Mouse (Mus musculus) embryo, embryonic 10 days (tissue): ENCODE measurements around the gene Fmnl2.
A peak's percentile ranks its signal among the peaks of the same experiment; 100 is the strongest.

Experiments used
- DNase-seq: peaks from one replicate; pipeline ENCODE4 v3.0.0-alpha.2; 2015; ENCODE audit warnings: low spot score

The Fmnl2 gene

DNA sequence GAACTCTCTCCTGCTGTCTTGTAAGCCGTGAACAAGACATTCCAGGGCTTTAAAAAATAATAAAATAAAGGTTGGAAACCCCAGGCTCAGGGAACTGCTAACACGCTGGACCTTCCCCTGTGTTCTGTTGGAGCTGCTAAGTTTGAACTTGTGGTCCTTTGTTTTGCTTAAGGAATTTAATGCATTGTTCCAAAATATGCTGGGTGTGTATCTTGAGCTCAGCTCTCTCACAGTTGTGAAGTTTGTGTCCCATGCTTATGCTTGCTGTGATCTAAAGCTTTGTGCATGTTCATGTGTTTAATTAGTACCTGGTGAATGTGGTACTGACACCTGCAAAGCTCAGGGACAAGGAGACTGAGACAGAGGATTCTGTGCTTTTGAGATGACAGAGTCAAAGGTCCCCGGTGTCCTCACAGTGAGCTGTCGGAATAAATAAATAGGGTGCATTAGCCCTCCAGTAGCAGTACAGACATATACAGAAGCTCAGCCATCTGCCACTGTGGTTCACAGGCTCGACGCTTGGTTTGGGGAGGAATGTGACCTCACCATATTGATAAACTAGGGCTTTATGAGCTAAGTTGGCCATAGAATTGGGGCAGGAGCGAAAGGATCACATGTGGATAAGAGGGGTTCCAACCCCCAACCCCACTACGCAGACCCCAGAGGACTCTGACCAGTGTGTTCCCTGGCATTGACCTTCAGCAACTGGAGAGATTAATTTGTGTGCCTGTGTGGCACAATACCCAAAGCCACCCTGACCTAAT lies 100.3 kb downstream of the Fmnl2 start:
- no peak for DNase-seq

GRCm38 (mm10) chr2:52958535-52959290 lies 101.1 kb downstream of the Fmnl2 start:
- DNase-seq: peak; percentile 75

- DNase-seq: no peak
These were observed 101.6 kb downstream of the Fmnl2 start for GRCm38 (mm10) chr2:52959291-52959621.

- DNase-seq: no peak
These were observed 102.3 kb downstream of the Fmnl2 start for GRCm38 (mm10) chr2:52959982-52960381.

DNA sequence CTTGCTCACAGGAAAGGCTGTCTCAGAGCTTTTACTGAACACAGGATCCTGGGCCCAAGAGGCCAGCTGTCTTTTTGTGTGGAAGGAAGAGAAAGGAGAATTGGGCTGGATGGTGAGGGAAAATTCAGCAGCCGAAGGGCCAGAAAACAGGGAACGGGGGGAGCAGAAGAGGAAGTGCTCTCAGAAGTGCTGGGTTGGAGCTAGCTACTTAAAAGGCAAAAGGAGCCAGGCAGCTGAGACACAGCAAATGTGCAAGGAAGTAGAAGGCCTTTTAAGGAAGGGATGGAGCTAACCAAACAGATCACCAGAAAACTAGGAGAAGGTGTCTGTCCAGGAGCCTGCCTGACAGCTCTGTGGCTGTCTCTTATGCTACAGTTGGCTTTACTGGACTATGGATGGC lies 103.0 kb downstream of the Fmnl2 start:
- DNase-seq: no peak

DNA sequence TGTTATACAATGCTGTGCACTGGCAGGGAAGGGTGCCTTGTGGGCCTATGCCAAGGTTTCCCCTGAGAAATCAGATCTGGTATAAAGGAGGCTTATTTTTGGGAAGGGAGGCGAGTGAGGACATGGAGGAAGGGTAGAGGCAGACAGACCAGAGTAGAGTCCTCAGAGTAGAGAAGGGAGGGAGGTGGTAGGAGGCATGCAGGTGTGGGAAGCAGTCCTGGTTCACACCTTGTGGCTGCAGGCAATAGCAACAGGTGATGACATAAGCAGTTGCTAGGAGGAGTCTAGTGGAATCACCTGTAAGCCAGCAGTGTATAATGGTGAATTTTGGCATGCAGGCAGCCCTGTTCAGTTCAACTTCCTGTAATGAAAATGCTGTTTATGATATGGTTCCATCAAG lies 105.8 kb downstream of the Fmnl2 start:
- DNase-seq: no peak

- DNase-seq: no peak
These were observed 106.8 kb downstream of the Fmnl2 start for GRCm38 (mm10) chr2:52964386-52964928.

- no peak for DNase-seq
These were observed 108.6 kb downstream of the Fmnl2 start for GRCm38 (mm10) chr2:52966227-52966626.

DNA sequence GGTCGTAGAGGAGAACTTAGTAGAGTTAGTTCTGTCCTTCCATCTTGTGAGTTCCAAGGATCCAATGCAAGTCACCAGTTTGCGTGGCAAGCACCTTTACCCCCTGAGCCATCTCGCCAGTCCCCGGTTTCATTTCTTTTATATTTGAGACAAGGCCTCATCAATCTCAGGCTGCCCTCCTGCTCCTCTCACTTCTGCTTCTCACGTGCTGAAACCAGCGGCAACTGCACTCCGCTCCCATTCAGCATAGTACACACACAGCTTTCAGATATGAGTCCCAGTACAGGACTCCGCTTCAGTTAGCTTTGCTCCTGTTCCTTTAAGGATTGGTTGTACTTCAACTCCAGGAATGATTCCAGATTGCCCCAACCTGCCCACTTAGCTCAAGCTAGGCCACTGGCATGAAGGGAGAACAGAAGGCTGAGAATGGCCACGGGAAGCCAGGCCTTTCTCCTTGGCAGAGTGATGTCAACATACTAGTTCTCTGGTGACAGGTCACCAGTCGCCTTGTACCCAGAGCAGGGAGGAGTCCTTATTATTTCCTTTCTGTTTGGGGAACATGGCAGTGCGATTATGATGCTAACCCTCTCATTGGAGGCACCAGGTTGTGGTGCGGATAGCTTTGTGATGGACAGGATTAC lies 109.3 kb downstream of the Fmnl2 start:
- DNase-seq: no peak

DNA sequence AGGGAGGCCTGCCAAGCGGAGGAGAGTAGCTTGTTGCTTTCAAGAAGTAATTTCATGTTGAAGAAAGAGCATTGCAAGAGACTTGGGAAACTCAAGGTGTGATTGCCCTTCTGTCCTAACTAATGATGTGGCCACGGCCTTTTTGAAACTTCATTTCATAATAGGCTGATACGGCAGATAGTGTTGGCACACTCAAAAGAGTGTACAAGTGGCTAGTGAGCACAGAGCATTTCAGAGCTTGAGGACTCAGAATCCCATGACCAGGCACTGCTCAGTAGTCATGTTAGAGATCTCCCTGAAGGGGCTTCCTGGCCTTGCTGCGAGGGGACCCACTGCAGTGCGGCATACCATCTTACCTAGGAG lies 109.8 kb downstream of the Fmnl2 start:
- no peak for DNase-seq

DNA sequence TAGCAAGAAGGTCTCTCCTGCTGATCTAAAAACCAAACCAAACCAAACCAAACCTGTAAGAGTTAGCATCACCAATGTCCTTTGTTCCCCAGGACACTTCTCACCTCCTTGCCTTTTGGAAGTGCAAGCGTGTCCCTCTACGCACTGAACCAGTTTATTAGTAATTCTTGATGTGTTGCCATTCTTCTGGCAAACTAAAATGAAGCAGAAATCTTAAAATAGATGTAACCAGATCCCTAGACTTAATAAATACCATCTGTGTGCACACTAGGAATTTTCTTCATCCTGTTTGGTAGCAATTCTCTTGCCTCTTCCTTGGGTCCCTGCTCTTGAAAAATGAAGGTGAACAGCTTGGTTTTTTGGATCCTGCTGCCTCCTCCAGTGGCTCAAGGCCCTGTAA lies 111.2 kb downstream of the Fmnl2 start:
- no peak for DNase-seq

DNA sequence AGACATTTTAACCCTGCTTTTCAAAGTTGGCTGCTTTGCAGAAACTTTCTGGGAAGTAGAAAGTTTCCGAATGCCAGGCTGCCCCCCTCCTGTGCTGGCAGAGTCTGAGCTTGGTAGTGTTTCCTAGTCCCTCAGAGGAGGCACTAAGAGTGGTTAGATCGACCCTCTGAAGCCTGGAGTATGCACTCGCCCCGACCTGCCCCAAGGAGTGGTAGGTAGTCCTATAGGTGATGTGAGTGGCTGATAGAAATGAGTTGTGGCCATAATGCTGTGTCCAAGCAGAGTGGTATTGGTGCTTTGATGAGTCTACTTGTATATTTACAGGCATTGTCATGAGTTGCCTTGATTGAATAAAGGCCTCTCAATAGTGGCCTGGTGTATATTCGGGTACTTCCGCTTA lies 116.4 kb downstream of the Fmnl2 start:
- no peak for DNase-seq

DNA sequence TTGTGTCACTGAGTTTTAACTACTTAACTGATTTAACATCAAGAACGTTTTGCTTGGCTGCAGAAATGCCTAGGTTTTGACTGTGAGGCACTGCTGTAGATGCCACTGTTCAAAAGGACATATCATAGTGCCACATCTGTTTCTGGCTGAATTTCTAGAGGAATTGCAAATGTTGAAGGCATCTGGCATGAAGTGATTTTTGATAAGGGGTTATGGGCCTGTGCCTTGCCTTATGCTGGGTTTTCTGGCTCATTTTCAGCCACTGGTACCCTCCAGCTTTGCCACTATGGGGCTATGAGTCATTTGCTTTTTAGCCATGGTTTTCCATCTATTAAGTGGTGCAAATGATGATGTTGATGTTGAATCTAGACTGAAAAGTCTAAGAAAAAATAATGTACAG lies 117.1 kb downstream of the Fmnl2 start:
- no peak for DNase-seq

- no peak for DNase-seq
These were observed 120.4 kb downstream of the Fmnl2 start for GRCm38 (mm10) chr2:52977921-52978675.

DNA sequence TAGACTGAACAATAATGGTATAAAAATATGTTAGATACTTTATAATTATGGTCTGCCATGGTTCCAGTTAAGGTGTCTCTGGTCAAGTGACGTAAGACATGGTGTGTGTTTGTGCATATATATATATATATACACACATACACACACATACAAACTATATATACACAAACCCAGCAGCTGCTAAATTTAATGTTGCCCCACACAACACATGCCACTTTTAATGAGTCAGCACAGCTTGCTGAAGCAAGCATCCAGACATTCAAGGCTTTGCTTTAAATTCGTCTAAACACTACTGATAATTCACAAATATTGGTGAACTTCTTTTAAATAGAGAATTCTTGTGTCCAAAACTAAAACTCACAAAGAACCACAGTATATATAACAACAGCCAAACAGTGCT lies 121.1 kb downstream of the Fmnl2 start:
- DNase-seq: no peak

DNA sequence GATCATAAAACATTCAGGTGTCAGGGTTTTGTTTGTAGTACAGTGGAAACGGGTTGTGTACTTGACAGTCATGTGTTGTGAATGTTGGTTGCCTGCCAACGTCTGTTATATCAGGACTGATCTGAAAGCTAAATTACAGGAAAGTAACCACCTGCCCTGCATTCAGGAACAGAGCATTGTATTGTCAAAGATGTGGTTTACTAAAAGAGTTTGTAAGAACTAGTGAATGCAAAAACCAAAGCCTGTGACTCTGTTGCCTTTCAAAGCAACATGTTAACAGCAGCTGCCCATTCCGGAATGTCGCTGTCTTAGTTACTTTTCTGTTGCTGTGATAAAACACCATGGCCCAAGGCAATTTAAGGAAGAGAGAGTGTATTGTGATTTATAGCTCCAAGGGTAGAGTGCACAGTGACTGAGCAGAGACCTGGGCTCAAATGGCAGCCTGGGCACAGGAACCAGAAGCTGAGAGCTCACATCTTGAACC lies 121.7 kb downstream of the Fmnl2 start:
- DNase-seq: peak; percentile 31

GRCm38 (mm10) chr2:52981126-52981525 lies 123.5 kb downstream of the Fmnl2 start:
- DNase-seq: no peak

DNA sequence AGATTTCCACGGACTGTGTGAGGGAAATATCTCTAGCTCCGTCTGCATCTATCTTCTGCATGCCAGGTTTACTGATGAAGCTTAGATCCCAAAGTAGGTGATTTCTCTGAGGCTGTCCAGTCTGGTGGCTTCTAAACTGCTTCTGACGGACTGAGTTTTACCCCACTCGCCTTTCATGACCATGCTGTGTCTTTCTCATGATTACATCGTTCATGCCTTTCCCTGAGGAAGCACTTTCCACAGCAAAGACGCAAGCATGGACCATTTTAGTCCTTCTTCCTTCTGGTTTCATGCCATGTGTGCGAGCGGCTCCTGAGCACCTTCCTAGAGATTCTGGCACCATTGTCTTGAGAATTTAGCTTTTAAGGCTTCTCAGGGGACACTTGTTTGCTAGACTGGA lies 123.9 kb downstream of the Fmnl2 start:
- no peak for DNase-seq

- no peak for DNase-seq
These were observed 124.8 kb downstream of the Fmnl2 start for GRCm38 (mm10) chr2:52982502-52982901.

GRCm38 (mm10) chr2:52984556-52984955 lies 126.9 kb downstream of the Fmnl2 start:
- DNase-seq: no peak

- no peak for DNase-seq
These were observed 127.5 kb downstream of the Fmnl2 start for GRCm38 (mm10) chr2:52985167-52985566.

DNA sequence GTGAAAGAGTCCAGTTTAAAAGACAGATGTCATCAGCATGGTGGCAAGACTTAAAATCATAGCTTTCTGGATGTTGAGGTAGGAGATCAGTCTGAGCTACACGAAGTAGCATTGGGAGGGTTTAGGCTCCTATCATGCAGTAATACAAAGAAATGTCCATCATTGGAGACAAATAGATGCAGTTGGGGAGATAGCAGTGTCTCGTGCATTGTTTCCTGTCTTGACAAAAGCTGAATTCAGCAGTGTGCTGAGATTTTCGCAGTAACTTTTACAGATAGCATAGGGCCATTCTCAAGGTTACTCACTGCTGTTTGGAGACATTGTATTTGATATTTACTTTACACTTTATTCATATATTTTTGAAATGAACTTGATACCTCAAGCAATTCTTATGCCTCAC lies 128.7 kb downstream of the Fmnl2 start:
- DNase-seq: no peak
